ENCODE assay signal across 9 mouse cellular contexts in genomic region chr17:17600804-17601252, GRCm38 (mm10). TPM values are rescaled to one million over a fixed set of nuclear protein-coding genes. Genes with fewer than 3 reads are reported as not detected.
DNase-seq lines count a peak whose midpoint lies in the region; ATAC-seq lines count a peak whose summit lies in the region.
"Had no signal": no experiment of that assay in that cellular context is flagged by ENCODE, and none has a peak within 500 bp of the region (broad histone marks: within the 10 kb centered on the region; RNA-seq: fewer than 3 reads in every experiment).

No protein-coding gene starts in this region.

- no peak overlapping the region for H3K9ac ChIP-seq in neural tube, embryonic 15.5 days (replicated peaks)
- H3K9ac ChIP-seq in midbrain, embryonic 15.5 days: no peak overlapping the region
- H3K9ac ChIP-seq: neural tube, embryonic 12.5 days had no signal

- H3K4me3 ChIP-seq in neural tube, embryonic 15.5 days (replicated peaks): no peak overlapping the region
- no peak overlapping the region for H3K4me3 ChIP-seq in midbrain, embryonic 15.5 days
- H3K4me3 ChIP-seq: neural tube, embryonic 12.5 days had no signal

- no peaks in the 10 kb centered on the region for H3K9me3 ChIP-seq in neural tube, embryonic 15.5 days (replicated peaks)
- no peaks in the 10 kb centered on the region for H3K9me3 ChIP-seq in midbrain, embryonic 15.5 days
- H3K9me3 ChIP-seq: neural tube, embryonic 12.5 days had no signal

- H3K27me3 ChIP-seq in neural tube, embryonic 15.5 days (replicated peaks): no peaks in the 10 kb centered on the region
- no peaks in the 10 kb centered on the region for H3K27me3 ChIP-seq in midbrain, embryonic 15.5 days (replicated peaks)
- H3K27me3 ChIP-seq: neural tube, embryonic 12.5 days had no signal

- WGBS in neural tube, embryonic 15.5 days: 55% methylated on average over 3 of the region's 3 CpGs
- WGBS in midbrain, embryonic 15.5 days: 69% methylated on average over 3 of the region's 3 CpGs

- 0 out of 2 replicates have a peak overlapping the region, but pooled peaks have one; percentile 56 for H3K27ac ChIP-seq in neural tube, embryonic 15.5 days (replicated peaks)
- H3K27ac ChIP-seq in midbrain, embryonic 15.5 days: no peak overlapping the region
- H3K27ac ChIP-seq: neural tube, embryonic 12.5 days had no signal

- H3K36me3 ChIP-seq in neural tube, embryonic 15.5 days: no peaks in the 10 kb centered on the region
- no peaks in the 10 kb centered on the region for H3K36me3 ChIP-seq in midbrain, embryonic 15.5 days (replicated peaks)
- H3K36me3 ChIP-seq: neural tube, embryonic 12.5 days had no signal

- H3K4me1 ChIP-seq in neural tube, embryonic 15.5 days: peaks cover 13% of the 10 kb centered on the region; the same call in 1 of the 2 replicates
- peaks cover 8% of the 10 kb centered on the region for H3K4me1 ChIP-seq in midbrain, embryonic 15.5 days
- H3K4me1 ChIP-seq: neural tube, embryonic 12.5 days had no signal

- ATAC-seq in neural tube, embryonic 15.5 days (ENCODE audit: low FRiP score): no peak
- peak; percentile 74 for ATAC-seq in megakaryocyte progenitor cell, adult 5-6 weeks (replicated peaks; ENCODE audit: poor library complexity)
- ATAC-seq in midbrain, embryonic 15.5 days (replicated peaks): no peak

- DNase-seq in neural tube, embryonic 10.5 days (ENCODE audit: extremely low spot score, low spot score): no peak
- DNase-seq in cerebellum, adult 18-20 months: peak; percentile 83 to 92
- peak; percentile 87 for DNase-seq in heart, adult 8-10 months (ENCODE audit: low spot score)
- peak; percentile 43 to 82 for DNase-seq in layer of hippocampus, postnatal 14 days (ENCODE audit: low spot score in 2 of 2)
- DNase-seq in urinary bladder, postnatal 36 days (ENCODE audit: low spot score in 2 of 2): peak; percentile 84 to 93

- no peak overlapping the region for H3K4me2 ChIP-seq in neural tube, embryonic 15.5 days
- H3K4me2 ChIP-seq in midbrain, embryonic 15.5 days: no peak overlapping the region
- H3K4me2 ChIP-seq: neural tube, embryonic 12.5 days had no signal

RNA-seq across cellular contexts. Expression of gene Lnpep, which starts 24.0 kb away (rescaled TPM):
- 8.7 and 9.0 TPM in 2 replicates for polyA plus RNA-seq in neural tube, embryonic 15.5 days (2015; fragmentation: Nextera tagmentation; extraction: Ambion mirVana)
- total RNA-seq in heart, adult 8-10 months (2022): 100 to 1,000 TPM; 158 to 181 (median 160) TPM
- total RNA-seq in layer of hippocampus, postnatal 14 days (2021): 10 to 100 TPM; 91.2 to 95.3 TPM
- total RNA-seq in megakaryocyte progenitor cell, adult 5-6 weeks (2015): 70.8 and 72.5 TPM in 2 replicates
- 40.0 and 51.7 TPM in 2 replicates for total RNA-seq in megakaryocyte progenitor cell, adult 5-6 weeks (2017)
- polyA plus RNA-seq in midbrain, embryonic 15.5 days (2015; fragmentation: Nextera tagmentation; extraction: Ambion mirVana): 8.3 and 8.6 TPM in 2 replicates
